Mouse (Mus musculus) forebrain, embryonic 16.5 days (tissue): ENCODE measurements around the gene Trim44. TPM values are rescaled to one million over a fixed set of nuclear protein-coding genes. Genes with fewer than 3 reads are reported as not detected.

Source experiments
- ATAC-seq: fragments of 200-750 bp; cut with Nextera tagmentation; 2 replicates; pipeline ENCODE4 v1.8.0; 2017; ENCODE audit warnings: mild to moderate bottlenecking, moderate library complexity
- H3K27ac ChIP-seq: fragments of 300-500 bp; sonication (generic); 2 replicates; pipeline ENCODE4 v1.5.1; 2014; ENCODE audit warnings: low read length, control low read depth
- H3K27me3 ChIP-seq: fragments of 300-500 bp; sonication (generic); replicated peaks from 2 replicates; pipeline ENCODE4 v1.6.1; 2014; ENCODE audit warnings: low read length; ENCODE audit not compliant: control insufficient read depth, insufficient read depth
- H3K36me3 ChIP-seq: fragments of 300-500 bp; sonication (generic); 2 replicates; pipeline ENCODE4 v1.6.1; 2014; ENCODE audit not compliant: control insufficient read depth, insufficient read depth
- H3K4me1 ChIP-seq: fragments of 300-500 bp; sonication (generic); replicated peaks from 2 replicates; pipeline ENCODE4 v1.6.1; 2014; ENCODE audit warnings: low read length; ENCODE audit not compliant: control insufficient read depth, insufficient read depth
- H3K4me2 ChIP-seq: fragments of 300-500 bp; sonication (generic); 2 replicates; pipeline ENCODE4 v1.6.1; 2014; ENCODE audit warnings: mild to moderate bottlenecking, low read length, control low read depth
- H3K4me3 ChIP-seq: fragments of 300-500 bp; sonication (generic); replicated peaks from 2 replicates; pipeline ENCODE4 v1.5.1; 2014; ENCODE audit warnings: mild to moderate bottlenecking, low read length, control low read depth
- H3K9ac ChIP-seq: fragments of 300-500 bp; sonication (generic); replicated peaks from 2 replicates; pipeline ENCODE4 v1.6.1; 2014; ENCODE audit warnings: low read depth, low read length, control low read depth
- H3K9me3 ChIP-seq: fragments of 300-500 bp; sonication (generic); 2 replicates; pipeline ENCODE4 v1.6.1; 2016; ENCODE audit warnings: low read length; ENCODE audit not compliant: control insufficient read depth
- WGBS: fragments of 180-500 bp; shearing (Covaris S2); extraction: QIAGEN DNeasy Blood & Tissue Kit; methylation state at CpG from one replicate; pipeline ENCODE4 v1.1.7; 2014; 5-methylcytosine and 5-hydroxymethylcytosine counted together
- polyA plus RNA-seq: library from polyadenylated mRNA; unstranded; fragments of >200 nt; fragmentation: Nextera tagmentation; extraction: Ambion mirVana; gene quantifications from 2 replicates; pipeline ENCODE4 v1.2.1, GENCODE M21; 2015

The Trim44 gene
- polyA plus RNA-seq, 1 experiment from 2014 or later: 48.2 TPM

DNA sequence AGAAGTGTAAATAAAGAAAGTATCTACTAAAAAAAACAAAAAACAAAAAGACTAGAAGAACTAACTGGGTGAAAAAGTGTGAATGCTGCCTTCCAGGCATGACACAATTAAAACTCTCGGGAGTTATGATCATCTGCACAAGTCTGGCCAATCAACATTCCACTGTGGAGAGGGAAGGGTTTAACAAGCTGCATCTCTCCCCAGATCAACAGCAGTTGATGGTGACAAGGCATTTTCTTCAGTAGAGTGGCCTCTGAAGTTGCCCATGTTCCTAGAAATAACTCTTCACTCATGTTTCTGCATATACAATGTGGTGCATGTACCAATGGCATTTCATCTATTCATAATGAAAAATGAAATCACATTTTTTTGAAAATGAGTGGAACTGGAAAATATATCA is 14.2 kb downstream of the Trim44 start:
- ATAC-seq: no peak
- no peak overlapping the region for H3K4me3 ChIP-seq
- no peaks in the 10 kb centered on the region for H3K36me3 ChIP-seq
- H3K9me3 ChIP-seq: no peaks in the 10 kb centered on the region
- no peak overlapping the region for H3K9ac ChIP-seq
- 93% methylated on average over 1 of the region's 1 CpGs for WGBS
- H3K27ac ChIP-seq: no peak overlapping the region
- no peak overlapping the region for H3K4me2 ChIP-seq
- peaks cover 6% of the 10 kb centered on the region for H3K4me1 ChIP-seq
- no peaks in the 10 kb centered on the region for H3K27me3 ChIP-seq

DNA sequence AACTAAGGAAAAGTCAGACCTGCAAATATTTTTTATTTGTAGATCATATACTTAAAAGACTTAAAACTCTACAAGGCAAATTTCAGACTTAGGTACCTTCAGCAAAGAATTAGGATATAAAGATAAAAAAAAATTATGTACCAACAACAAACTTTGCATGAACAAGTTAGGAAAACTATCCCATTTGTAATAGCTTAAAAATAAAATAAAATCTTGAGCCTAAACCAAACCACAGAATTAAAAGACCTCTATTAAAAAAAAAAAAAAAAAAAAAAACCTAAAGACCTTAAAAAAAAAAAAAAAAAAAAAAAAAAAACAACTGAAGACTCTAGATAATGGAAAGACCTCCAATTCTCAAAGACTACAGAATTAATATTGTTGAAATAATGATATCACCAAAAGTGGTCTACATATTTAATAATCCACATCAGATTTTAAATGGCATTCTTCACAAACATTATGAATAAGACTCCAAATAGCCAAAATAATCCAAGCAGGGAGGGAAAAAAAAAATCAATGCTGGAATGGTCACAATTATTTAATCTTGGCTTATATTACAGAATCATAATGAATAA is 22.2 kb downstream of the Trim44 start:
- H3K4me3 ChIP-seq: no peak overlapping the region

DNA sequence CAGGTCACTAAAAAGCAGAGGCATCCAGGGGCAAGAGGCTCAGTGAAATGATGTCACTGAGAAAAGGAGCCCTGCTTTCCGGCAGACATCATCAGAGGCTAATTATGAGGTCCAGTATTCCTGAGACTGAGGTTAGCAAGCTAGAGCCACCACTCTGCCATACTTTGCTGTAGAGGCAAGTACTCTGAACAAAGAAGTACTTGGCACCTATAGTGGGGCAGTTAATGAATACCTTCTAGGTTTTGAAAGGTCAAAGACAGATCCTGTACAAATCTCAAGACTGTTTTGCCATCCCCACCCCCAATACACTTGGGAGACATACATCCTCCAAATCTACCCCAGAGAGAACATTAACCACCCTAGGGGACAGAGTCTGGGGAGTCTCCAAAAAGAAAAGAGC is 23.1 kb downstream of the Trim44 start:
- Histone ChIP-seq H3K27ac (no peak overlapping the region), H3K36me3 (no peaks in the 10 kb centered on the region), H3K9ac (no peak overlapping the region), H3K4me1 (peaks cover 8% of the 10 kb centered on the region; the same call in 1 of the 2 replicates), H3K27me3 (no peaks in the 10 kb centered on the region), H3K9me3 (no peaks in the 10 kb centered on the region), H3K4me3 (no peak overlapping the region), H3K4me2 (no peak overlapping the region)
- no peak for ATAC-seq
- 46% methylated on average over 1 of the region's 1 CpGs for WGBS

More for the DNA sequence above, 22.2 kb downstream of the Trim44 start:
- no peak overlapping the region for H3K4me2 ChIP-seq
- no peak for ATAC-seq
- H3K27me3 ChIP-seq: no peaks in the 10 kb centered on the region
- no peak overlapping the region for H3K27ac ChIP-seq
- peaks cover 8% of the 10 kb centered on the region; the same call in 1 of the 2 replicates for H3K4me1 ChIP-seq
- H3K9ac ChIP-seq: no peak overlapping the region
- H3K36me3 ChIP-seq: no peaks in the 10 kb centered on the region
- no peaks in the 10 kb centered on the region for H3K9me3 ChIP-seq

DNA sequence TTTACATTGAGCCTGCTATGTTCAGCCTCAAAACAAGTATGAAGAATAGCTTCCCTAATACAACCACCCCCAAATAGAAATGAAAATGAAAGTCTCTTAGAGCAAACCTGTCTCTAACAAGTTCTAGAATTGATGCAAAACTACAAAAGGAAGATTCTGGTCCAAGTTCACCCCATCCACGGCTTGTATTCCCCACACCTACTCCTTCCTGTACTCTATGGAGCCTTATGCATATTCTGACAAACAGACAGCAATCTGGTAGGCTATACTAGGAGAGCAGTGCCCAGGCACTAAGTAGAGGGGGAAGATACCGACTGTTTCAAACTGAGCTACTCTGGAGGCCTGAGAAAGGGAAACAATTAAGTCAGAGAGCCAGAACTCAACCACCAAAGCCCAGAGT is 23.6 kb downstream of the Trim44 start:
- H3K9ac ChIP-seq: no peak overlapping the region
- H3K27me3 ChIP-seq: no peaks in the 10 kb centered on the region
- no peak overlapping the region for H3K4me2 ChIP-seq
- no peaks in the 10 kb centered on the region for H3K36me3 ChIP-seq
- H3K4me1 ChIP-seq: peaks cover 8% of the 10 kb centered on the region; the same call in 1 of the 2 replicates
- WGBS: 56% methylated on average over 2 of the region's 2 CpGs
- no peak overlapping the region for H3K27ac ChIP-seq
- no peak for ATAC-seq
- no peaks in the 10 kb centered on the region for H3K9me3 ChIP-seq
- H3K4me3 ChIP-seq: no peak overlapping the region

DNA sequence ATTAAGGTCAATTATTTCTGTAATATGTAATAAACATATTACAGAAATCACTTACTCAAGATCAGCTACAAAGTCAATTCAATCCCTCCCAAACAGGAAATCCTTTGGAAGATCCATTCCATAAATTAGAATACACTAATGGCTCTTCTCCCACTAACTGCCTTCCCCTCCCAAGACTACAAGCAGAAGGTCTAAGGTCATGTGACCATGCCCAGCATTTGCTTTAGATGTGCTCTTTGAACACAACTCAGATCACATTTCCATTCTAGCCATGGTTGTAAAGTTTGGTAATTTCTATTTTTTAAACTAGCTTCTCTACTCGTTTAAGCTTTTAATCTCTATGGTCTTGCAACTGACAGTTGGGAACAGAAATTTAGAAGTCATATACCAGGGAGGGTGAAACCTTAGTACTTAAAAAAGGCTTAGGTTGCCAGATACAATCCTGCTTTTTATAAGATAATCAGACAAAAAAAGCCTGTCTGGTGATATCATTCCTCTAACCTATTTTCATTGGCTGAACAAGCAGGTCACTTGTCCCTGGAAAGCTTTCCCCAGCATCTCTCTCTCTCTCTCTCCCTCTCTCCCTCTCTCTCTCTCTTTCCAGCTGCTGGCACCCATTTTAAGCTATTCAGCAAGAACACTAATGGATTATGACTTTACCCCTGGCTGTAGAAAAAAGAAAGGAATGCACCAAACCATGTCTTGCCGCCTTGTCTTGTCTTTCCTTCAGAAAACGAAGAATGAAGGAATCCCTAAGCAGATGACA is 24.4 kb downstream of the Trim44 start:
- Histone ChIP-seq H3K4me3 (no peak overlapping the region), H3K4me1 (peaks cover 8% of the 10 kb centered on the region; the same call in 1 of the 2 replicates), H3K36me3 (no peaks in the 10 kb centered on the region), H3K27ac (no peak overlapping the region), H3K9ac (no peak overlapping the region), H3K9me3 (no peaks in the 10 kb centered on the region), H3K27me3 (no peaks in the 10 kb centered on the region), H3K4me2 (no peak overlapping the region)
- ATAC-seq: no peak
- WGBS: 62% methylated on average over 3 of the region's 3 CpGs

DNA sequence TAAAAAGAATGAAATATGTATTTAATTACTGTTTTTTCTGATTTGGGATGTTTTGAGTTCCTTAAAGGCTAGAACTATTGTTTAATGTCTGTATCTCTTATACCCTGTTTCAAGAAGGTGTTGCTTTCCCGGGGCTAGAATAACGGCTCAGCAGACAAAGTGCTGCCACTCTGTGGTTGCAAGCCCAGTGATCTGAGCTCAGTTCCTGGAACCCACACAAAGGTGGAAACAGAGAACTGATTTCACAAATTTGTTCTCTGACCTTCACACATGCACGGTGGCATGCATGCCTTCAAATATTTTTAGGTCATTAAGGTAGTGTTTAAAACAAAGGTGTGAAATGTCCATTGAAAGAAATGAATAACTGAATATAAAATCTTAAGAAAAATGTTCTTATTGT is 25.1 kb downstream of the Trim44 start:
- 64% methylated on average over 3 of the region's 3 CpGs for WGBS
- H3K27me3 ChIP-seq: no peaks in the 10 kb centered on the region
- H3K9me3 ChIP-seq: no peaks in the 10 kb centered on the region
- H3K4me2 ChIP-seq: no peak overlapping the region
- no peak overlapping the region for H3K4me3 ChIP-seq
- no peaks in the 10 kb centered on the region for H3K36me3 ChIP-seq
- H3K9ac ChIP-seq: no peak overlapping the region
- H3K4me1 ChIP-seq: peaks cover 8% of the 10 kb centered on the region; the same call in 1 of the 2 replicates
- H3K27ac ChIP-seq: no peak overlapping the region
- ATAC-seq: no peak

DNA sequence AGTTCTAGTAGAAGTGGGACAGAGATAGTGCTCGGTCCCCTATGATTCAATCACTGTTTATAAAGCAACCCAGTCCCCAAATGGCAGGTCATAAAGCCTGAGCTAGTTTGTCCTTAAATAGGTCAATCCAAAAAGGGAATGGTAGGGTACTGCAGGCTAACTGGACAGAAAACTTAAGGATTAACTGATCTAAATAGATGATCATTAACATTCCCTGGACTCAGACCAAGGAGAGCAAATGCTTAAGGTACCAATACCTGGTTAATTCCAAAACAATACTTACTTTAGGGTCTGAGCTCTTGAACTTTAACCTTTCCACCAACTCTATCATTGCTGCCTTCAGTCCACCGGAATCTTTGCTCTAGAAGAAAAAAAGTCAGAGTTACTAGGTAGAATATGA is 27.0 kb downstream of the Trim44 start:
- WGBS: 94% methylated on average over 2 of the region's 2 CpGs
- no peak overlapping the region for H3K4me3 ChIP-seq
- H3K27ac ChIP-seq: no peak overlapping the region

DNA sequence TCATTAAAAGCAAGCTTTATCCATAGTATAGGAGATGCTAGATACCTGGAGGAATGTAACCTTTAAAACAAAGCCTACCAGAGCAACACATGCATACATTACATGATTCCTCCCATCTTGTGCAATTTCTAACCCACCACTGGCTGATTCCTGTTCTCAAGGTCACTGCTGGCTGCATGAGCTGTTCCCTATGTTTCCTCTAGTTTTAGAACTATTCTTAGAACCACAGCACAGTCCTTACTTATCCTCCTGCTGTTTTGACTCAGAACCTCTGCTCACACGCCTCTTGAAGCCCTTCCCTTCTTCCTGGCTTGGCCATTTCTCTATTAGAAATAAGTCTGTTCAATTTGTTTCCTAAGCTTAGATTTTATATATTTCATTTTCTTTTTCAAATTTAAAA is 28.7 kb downstream of the Trim44 start:
- 91% methylated on average over 1 of the region's 1 CpGs for WGBS

More for the DNA sequence above, 27.0 kb downstream of the Trim44 start:
- Histone ChIP-seq H3K36me3 (no peaks in the 10 kb centered on the region), H3K4me1 (peaks cover 8% of the 10 kb centered on the region; the same call in 1 of the 2 replicates), H3K9me3 (no peaks in the 10 kb centered on the region), H3K9ac (no peak overlapping the region), H3K27me3 (no peaks in the 10 kb centered on the region), H3K4me2 (no peak overlapping the region)
- ATAC-seq: no peak

DNA sequence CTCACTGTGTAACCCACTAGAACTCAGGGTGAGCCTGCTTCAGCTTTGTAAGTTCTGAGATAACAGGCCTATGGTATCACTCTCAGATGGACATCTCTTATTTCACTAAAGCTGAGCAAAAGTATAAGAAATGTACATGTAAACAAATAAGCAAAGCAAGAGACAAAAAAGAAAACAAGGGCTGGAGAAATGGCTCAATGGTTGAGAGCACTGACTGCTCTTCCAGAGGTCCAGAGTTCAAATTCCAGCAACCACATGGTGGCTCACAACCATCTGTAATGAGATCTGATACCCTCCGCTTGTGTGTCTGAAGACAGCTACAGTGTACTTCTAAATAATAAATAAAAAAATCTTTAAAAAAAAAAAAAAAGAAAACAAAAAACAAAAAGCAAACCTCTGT is 29.2 kb downstream of the Trim44 start:
- no peak for ATAC-seq
- no peaks in the 10 kb centered on the region for H3K27me3 ChIP-seq
- 0 out of 2 replicates have a peak, but pooled peaks cover under 1% of the 10 kb centered on the region for H3K4me1 ChIP-seq
- no peak overlapping the region for H3K9ac ChIP-seq
- no peak overlapping the region for H3K27ac ChIP-seq
- no peak overlapping the region for H3K4me2 ChIP-seq
- H3K36me3 ChIP-seq: no peaks in the 10 kb centered on the region
- H3K9me3 ChIP-seq: no peaks in the 10 kb centered on the region
- H3K4me3 ChIP-seq: no peak overlapping the region
- 100% methylated on average over 1 of the region's 1 CpGs for WGBS

More for the DNA sequence above, 28.7 kb downstream of the Trim44 start:
- H3K27ac ChIP-seq: no peak overlapping the region
- no peak overlapping the region for H3K4me2 ChIP-seq
- no peaks in the 10 kb centered on the region for H3K27me3 ChIP-seq
- no peaks in the 10 kb centered on the region for H3K9me3 ChIP-seq
- no peaks in the 10 kb centered on the region for H3K36me3 ChIP-seq
- H3K4me3 ChIP-seq: no peak overlapping the region
- 0 out of 2 replicates have a peak, but pooled peaks cover 3% of the 10 kb centered on the region for H3K4me1 ChIP-seq
- no peak for ATAC-seq
- H3K9ac ChIP-seq: no peak overlapping the region
